Mouse (Mus musculus): Measurements from ENCODE around the gene Nrxn3. TPM values are rescaled to one million over a fixed set of nuclear protein-coding genes. Genes with fewer than 3 reads are reported as not detected.
A peak's percentile ranks its signal among the peaks of the same experiment; 100 is the strongest.

Gene Nrxn3
- polyA plus RNA-seq, 1 experiment from 2014 or later, result 5.0 TPM

DNA sequence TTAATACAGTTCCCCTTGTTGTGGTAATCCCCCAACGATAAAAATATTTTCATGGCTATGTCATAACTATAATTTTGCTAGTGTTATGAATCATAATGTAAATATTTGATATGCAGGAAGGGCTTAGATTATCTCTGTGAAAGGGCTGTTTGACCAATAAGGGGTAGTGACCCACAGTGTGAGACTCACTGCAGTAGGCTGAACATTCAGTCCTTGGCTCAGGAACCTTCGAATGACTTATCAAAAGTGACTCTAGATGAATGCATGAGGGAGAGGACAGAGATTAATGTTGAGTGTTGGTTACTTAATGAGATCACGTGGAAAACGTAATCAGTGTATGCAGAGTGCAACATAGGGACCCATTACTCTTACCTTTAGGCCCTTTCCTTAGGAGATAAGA is 243.7 kb downstream of the Nrxn3 start:
- H3K4me1 ChIP-seq (replicated peaks; ENCODE audit: control insufficient read depth, insufficient read depth, low read length), result no peaks in the 10 kb centered on the region
- no peak for DNase-seq (ENCODE audit: low spot score)
- no peaks in the 10 kb centered on the region for H3K9me3 ChIP-seq (ENCODE audit: control insufficient read depth, low read length)
- no peak overlapping the region for H3K9ac ChIP-seq (ENCODE audit: low read length)
- H3K27ac ChIP-seq (ENCODE audit: low read depth), result no peak overlapping the region
- H3K4me3 ChIP-seq (ENCODE audit: low read depth, low read length), result no peak overlapping the region
- 77% methylated on average over 4 of the region's 4 CpGs for WGBS
- no peaks in the 10 kb centered on the region for H3K36me3 ChIP-seq (ENCODE audit: control insufficient read depth, insufficient read depth, low read length)
- H3K27me3 ChIP-seq (replicated peaks; ENCODE audit: control insufficient read depth, insufficient read depth, low read length), result no peaks in the 10 kb centered on the region
- ATAC-seq (replicated peaks; ENCODE audit: low FRiP score, low TSS enrichment, low read depth), result no peak
- H3K4me2 ChIP-seq (ENCODE audit: low read length), result no peak overlapping the region

GRCm38 (mm10) chr12:88976621-88977020 is 253.9 kb downstream of the Nrxn3 start:
- Histone ChIP-seq H3K4me1 (replicated peaks; ENCODE audit: control insufficient read depth, insufficient read depth, low read length) (no peaks in the 10 kb centered on the region), H3K9me3 (ENCODE audit: control insufficient read depth, low read length) (no peaks in the 10 kb centered on the region), H3K36me3 (ENCODE audit: control insufficient read depth, insufficient read depth, low read length) (no peaks in the 10 kb centered on the region), H3K9ac (ENCODE audit: low read length) (no peak overlapping the region), H3K4me3 (ENCODE audit: low read depth, low read length) (no peak overlapping the region), H3K27ac (ENCODE audit: low read depth) (no peak overlapping the region), H3K27me3 (replicated peaks; ENCODE audit: control insufficient read depth, insufficient read depth, low read length) (no peaks in the 10 kb centered on the region), H3K4me2 (ENCODE audit: low read length) (no peak overlapping the region)
- DNase-seq (ENCODE audit: low spot score), result no peak
- WGBS, result 84% methylated on average over 2 of the region's 2 CpGs
- ATAC-seq (replicated peaks; ENCODE audit: low FRiP score, low TSS enrichment, low read depth), result no peak

DNA sequence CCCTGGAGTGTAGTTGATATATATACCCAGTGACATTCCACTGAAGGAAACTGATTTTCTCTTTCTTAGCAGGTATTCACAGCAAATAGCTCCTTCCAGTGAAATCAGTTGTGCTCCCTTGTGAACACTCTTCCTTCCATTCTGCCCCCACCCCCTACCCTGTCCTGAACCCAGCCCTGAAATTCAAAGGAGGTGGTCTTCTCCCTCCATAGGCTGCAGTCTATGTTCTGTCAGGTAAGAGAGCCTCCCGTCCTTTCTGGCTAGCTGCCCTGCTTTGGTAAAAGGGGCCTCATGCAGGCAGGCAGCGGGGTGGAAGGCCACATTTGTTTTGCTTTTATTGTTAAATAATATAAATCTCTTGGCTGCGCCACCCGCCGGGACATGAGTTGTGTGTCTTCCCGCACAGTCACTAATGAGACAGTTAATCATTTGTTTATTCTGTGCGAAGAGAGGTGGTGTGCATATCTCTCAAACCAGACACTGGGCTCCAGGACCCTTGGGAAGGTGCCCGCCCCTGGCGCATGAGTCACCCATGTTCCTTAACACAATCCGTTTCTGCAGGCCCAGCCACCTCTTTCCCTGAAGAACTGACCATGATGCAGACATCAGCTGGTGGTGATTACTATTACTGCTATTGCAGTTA is 261.1 kb downstream of the Nrxn3 start:
- 11% methylated on average over 10 of the region's 10 CpGs for WGBS
- no peak overlapping the region for H3K9ac ChIP-seq (ENCODE audit: low read length)
- no peaks in the 10 kb centered on the region for H3K27me3 ChIP-seq (replicated peaks; ENCODE audit: control insufficient read depth, insufficient read depth, low read length)
- no peaks in the 10 kb centered on the region for H3K9me3 ChIP-seq (ENCODE audit: control insufficient read depth, low read length)
- ATAC-seq (replicated peaks; ENCODE audit: low FRiP score, low TSS enrichment, low read depth) (peak; percentile 71; the same call in 1 of the 2 replicates), DNase-seq (ENCODE audit: low spot score) (no peak)
- no peaks in the 10 kb centered on the region for H3K36me3 ChIP-seq (ENCODE audit: control insufficient read depth, insufficient read depth, low read length)
- H3K27ac ChIP-seq (ENCODE audit: low read depth), result no peak overlapping the region
- H3K4me3 ChIP-seq (ENCODE audit: low read depth, low read length), result no peak overlapping the region
- no peak overlapping the region for H3K4me2 ChIP-seq (ENCODE audit: low read length)
- H3K4me1 ChIP-seq (replicated peaks; ENCODE audit: control insufficient read depth, insufficient read depth, low read length), result peaks cover 18% of the 10 kb centered on the region

DNA sequence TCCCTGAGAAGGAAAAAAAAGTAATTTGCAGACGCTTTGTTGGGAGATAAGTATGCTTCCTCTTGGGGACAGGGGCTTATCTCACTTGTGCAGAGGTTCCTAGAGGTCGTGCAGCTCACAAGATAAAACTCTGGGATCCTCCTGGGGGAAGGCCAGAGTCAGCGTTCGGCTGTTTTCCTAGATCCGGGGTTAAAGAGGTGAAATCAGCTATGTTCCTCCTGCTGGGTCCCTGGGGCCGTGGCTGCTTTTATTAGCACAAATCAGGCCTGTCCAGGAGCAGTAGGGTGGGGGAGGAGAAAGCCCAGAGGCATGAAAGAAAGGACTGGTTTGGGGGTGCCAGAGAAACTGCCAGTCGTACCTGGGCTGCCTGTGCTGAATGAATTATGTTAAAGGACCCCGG is 261.7 kb downstream of the Nrxn3 start:
- H3K27ac ChIP-seq (ENCODE audit: low read depth), result peak overlapping the region; percentile 18; the same call in 1 of the 2 replicates
- ATAC-seq (replicated peaks; ENCODE audit: low FRiP score, low TSS enrichment, low read depth) (0 out of 2 replicates have a peak, but pooled peaks have one; percentile 40), DNase-seq (ENCODE audit: low spot score) (no peak)

GRCm38 (mm10) chr12:88984804-88985203 is 262.1 kb downstream of the Nrxn3 start:
- peak overlapping the region; percentile 18; the same call in 1 of the 2 replicates for H3K27ac ChIP-seq (ENCODE audit: low read depth)
- ATAC-seq (replicated peaks; ENCODE audit: low FRiP score, low TSS enrichment, low read depth), result no peak

More for the DNA sequence above, 261.7 kb downstream of the Nrxn3 start:
- no peak overlapping the region for H3K4me2 ChIP-seq (ENCODE audit: low read length)
- WGBS, result 15% methylated on average over 8 of the region's 8 CpGs
- no peak overlapping the region for H3K4me3 ChIP-seq (ENCODE audit: low read depth, low read length)
- H3K36me3 ChIP-seq (ENCODE audit: control insufficient read depth, insufficient read depth, low read length), result no peaks in the 10 kb centered on the region
- no peaks in the 10 kb centered on the region for H3K27me3 ChIP-seq (replicated peaks; ENCODE audit: control insufficient read depth, insufficient read depth, low read length)
- H3K9me3 ChIP-seq (ENCODE audit: control insufficient read depth, low read length), result no peaks in the 10 kb centered on the region
- peaks cover 18% of the 10 kb centered on the region for H3K4me1 ChIP-seq (replicated peaks; ENCODE audit: control insufficient read depth, insufficient read depth, low read length)
- no peak overlapping the region for H3K9ac ChIP-seq (ENCODE audit: low read length)

GRCm38 (mm10) chr12:88987046-88987445 is 264.4 kb downstream of the Nrxn3 start:
- no peak overlapping the region for H3K4me3 ChIP-seq (ENCODE audit: low read depth, low read length)
- H3K4me2 ChIP-seq (ENCODE audit: low read length), result no peak overlapping the region
- ATAC-seq (replicated peaks; ENCODE audit: low FRiP score, low TSS enrichment, low read depth) (no peak), DNase-seq (ENCODE audit: low spot score) (no peak)
- 46% methylated on average over 4 of the region's 4 CpGs for WGBS
- H3K9ac ChIP-seq (ENCODE audit: low read length), result no peak overlapping the region
- peaks cover 18% of the 10 kb centered on the region for H3K4me1 ChIP-seq (replicated peaks; ENCODE audit: control insufficient read depth, insufficient read depth, low read length)
- H3K27ac ChIP-seq (ENCODE audit: low read depth), result no peak overlapping the region
- H3K27me3 ChIP-seq (replicated peaks; ENCODE audit: control insufficient read depth, insufficient read depth, low read length), result no peaks in the 10 kb centered on the region
- H3K36me3 ChIP-seq (ENCODE audit: control insufficient read depth, insufficient read depth, low read length), result no peaks in the 10 kb centered on the region
- no peaks in the 10 kb centered on the region for H3K9me3 ChIP-seq (ENCODE audit: control insufficient read depth, low read length)

More at GRCm38 (mm10) chr12:88984804-88985203, 262.1 kb downstream of the Nrxn3 start:
- no peak overlapping the region for H3K9ac ChIP-seq (ENCODE audit: low read length)
- DNase-seq (ENCODE audit: low spot score), result no peak
- peaks cover 18% of the 10 kb centered on the region for H3K4me1 ChIP-seq (replicated peaks; ENCODE audit: control insufficient read depth, insufficient read depth, low read length)
- no peaks in the 10 kb centered on the region for H3K36me3 ChIP-seq (ENCODE audit: control insufficient read depth, insufficient read depth, low read length)
- WGBS, result 35% methylated on average over 5 of the region's 5 CpGs
- no peaks in the 10 kb centered on the region for H3K9me3 ChIP-seq (ENCODE audit: control insufficient read depth, low read length)
- H3K4me3 ChIP-seq (ENCODE audit: low read depth, low read length), result no peak overlapping the region
- no peak overlapping the region for H3K4me2 ChIP-seq (ENCODE audit: low read length)
- H3K27me3 ChIP-seq (replicated peaks; ENCODE audit: control insufficient read depth, insufficient read depth, low read length), result no peaks in the 10 kb centered on the region

- Histone ChIP-seq H3K9me3 (ENCODE audit: control insufficient read depth, low read length) (no peaks in the 10 kb centered on the region), H3K4me3 (ENCODE audit: low read depth, low read length) (no peak overlapping the region), H3K27ac (ENCODE audit: low read depth) (no peak overlapping the region), H3K4me2 (ENCODE audit: low read length) (no peak overlapping the region), H3K9ac (ENCODE audit: low read length) (no peak overlapping the region), H3K27me3 (replicated peaks; ENCODE audit: control insufficient read depth, insufficient read depth, low read length) (no peaks in the 10 kb centered on the region), H3K36me3 (ENCODE audit: control insufficient read depth, insufficient read depth, low read length) (no peaks in the 10 kb centered on the region), H3K4me1 (replicated peaks; ENCODE audit: control insufficient read depth, insufficient read depth, low read length) (no peaks in the 10 kb centered on the region)
- DNase-seq (ENCODE audit: low spot score) (no peak), ATAC-seq (replicated peaks; ENCODE audit: low FRiP score, low TSS enrichment, low read depth) (no peak)
- WGBS, result 81% methylated on average over 5 of the region's 5 CpGs
These were observed 268.1 kb downstream of the Nrxn3 start for GRCm38 (mm10) chr12:88990753-88991152.

DNA sequence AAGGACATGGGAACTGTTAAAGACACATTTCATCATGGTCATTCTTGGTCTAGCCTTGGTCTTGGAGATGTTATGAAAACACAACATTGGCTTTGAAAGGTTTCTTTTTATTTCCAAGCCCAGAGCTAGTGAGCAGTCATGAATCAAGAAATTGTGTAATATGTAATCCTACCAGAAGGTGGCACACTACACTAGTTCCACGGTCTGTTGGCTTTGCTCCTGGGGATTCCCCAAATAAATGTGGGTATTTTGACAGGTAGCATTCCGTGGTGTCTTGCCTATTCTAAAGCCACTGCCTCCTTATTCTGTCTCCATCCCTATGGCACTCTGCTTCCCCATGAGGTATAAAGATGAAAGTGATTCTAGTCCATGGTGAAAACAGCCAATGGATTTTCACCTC is 269.5 kb downstream of the Nrxn3 start:
- H3K4me1 ChIP-seq (replicated peaks; ENCODE audit: control insufficient read depth, insufficient read depth, low read length), result no peaks in the 10 kb centered on the region
- no peak overlapping the region for H3K9ac ChIP-seq (ENCODE audit: low read length)
- H3K4me3 ChIP-seq (ENCODE audit: low read depth, low read length), result no peak overlapping the region
- no peaks in the 10 kb centered on the region for H3K36me3 ChIP-seq (ENCODE audit: control insufficient read depth, insufficient read depth, low read length)
- ATAC-seq (replicated peaks; ENCODE audit: low FRiP score, low TSS enrichment, low read depth), result no peak
- H3K9me3 ChIP-seq (ENCODE audit: control insufficient read depth, low read length), result no peaks in the 10 kb centered on the region
- no peak overlapping the region for H3K27ac ChIP-seq (ENCODE audit: low read depth)
- no peaks in the 10 kb centered on the region for H3K27me3 ChIP-seq (replicated peaks; ENCODE audit: control insufficient read depth, insufficient read depth, low read length)
- WGBS, result 0% methylated on average over 2 of the region's 2 CpGs
- no peak overlapping the region for H3K4me2 ChIP-seq (ENCODE audit: low read length)
- peak; percentile 52 for DNase-seq (ENCODE audit: low spot score)

- H3K27me3 ChIP-seq (replicated peaks; ENCODE audit: control insufficient read depth, insufficient read depth, low read length), result no peaks in the 10 kb centered on the region
- DNase-seq (ENCODE audit: low spot score), result no peak
- H3K4me2 ChIP-seq (ENCODE audit: low read length), result no peak overlapping the region
- 87% methylated on average over 4 of the region's 4 CpGs for WGBS
- ATAC-seq (replicated peaks; ENCODE audit: low FRiP score, low TSS enrichment, low read depth), result no peak
- H3K9me3 ChIP-seq (ENCODE audit: control insufficient read depth, low read length), result no peaks in the 10 kb centered on the region
- no peak overlapping the region for H3K9ac ChIP-seq (ENCODE audit: low read length)
- H3K27ac ChIP-seq (ENCODE audit: low read depth), result no peak overlapping the region
- H3K36me3 ChIP-seq (ENCODE audit: control insufficient read depth, insufficient read depth, low read length), result no peaks in the 10 kb centered on the region
- H3K4me3 ChIP-seq (ENCODE audit: low read depth, low read length), result no peak overlapping the region
- no peaks in the 10 kb centered on the region for H3K4me1 ChIP-seq (replicated peaks; ENCODE audit: control insufficient read depth, insufficient read depth, low read length)
These were observed 271.1 kb downstream of the Nrxn3 start for GRCm38 (mm10) chr12:88993788-88994187.
